Mouse (Mus musculus) left cerebral cortex, adult 18-20 months (tissue): ENCODE data around the gene Ascc1. TPM values are rescaled to one million over a fixed set of nuclear protein-coding genes. Genes with fewer than 3 reads are reported as not detected.
"Not testable (repeated sequence)": the region's sequence is repeated elsewhere in the genome, so short reads cannot be mapped to it uniquely, and the experiment has no call there.

ENCODE experiments used
- DNase-seq, 2 experiments: peaks; one replicate each; pipeline ENCODE4 v3.0.0; 2021 to 2022; ENCODE audit warnings: low spot score in 2 of 2, mixed read lengths in 1 of 2
- total RNA-seq, 2 experiments: library from RNA; stranded (reverse); gene quantifications; 2 replicates each; pipeline ENCODE4 v1.2.3; 2021

Ascc1 gene
- total RNA-seq, 2 experiments from 2014 or later = 14.1 to 14.8 TPM

GRCm38 (mm10) chr10:59974786-59975185 is 27.8 kb upstream of the Ascc1 start:
- no peak for DNase-seq

- DNase-seq = no peak
These were observed 25.5 kb upstream of the Ascc1 start for GRCm38 (mm10) chr10:59977141-59977540.

- no peak for DNase-seq
These were observed 24.8 kb upstream of the Ascc1 start for GRCm38 (mm10) chr10:59977715-59978343.

GRCm38 (mm10) chr10:59978401-59978800 is 24.2 kb upstream of the Ascc1 start:
- DNase-seq = no peak

- DNase-seq = peak in 1 of 2 experiments; percentile 20
These were observed 23.5 kb upstream of the Ascc1 start for GRCm38 (mm10) chr10:59978873-59979743.

GRCm38 (mm10) chr10:59980815-59981244 is 21.8 kb upstream of the Ascc1 start:
- DNase-seq = no peak

- DNase-seq = no peak
These were observed 21.3 kb upstream of the Ascc1 start for GRCm38 (mm10) chr10:59981336-59981735.

GRCm38 (mm10) chr10:59981792-59982191 is 20.8 kb upstream of the Ascc1 start:
- DNase-seq = no peak

GRCm38 (mm10) chr10:59982379-59982873 is 20.2 kb upstream of the Ascc1 start:
- no peak for DNase-seq

- no peak for DNase-seq
These were observed 14.6 kb upstream of the Ascc1 start for GRCm38 (mm10) chr10:59988036-59988435.

GRCm38 (mm10) chr10:59990393-59990792 is 12.2 kb upstream of the Ascc1 start:
- no peak for DNase-seq

GRCm38 (mm10) chr10:59991262-59991880 is 11.2 kb upstream of the Ascc1 start:
- DNase-seq = no peak

GRCm38 (mm10) chr10:59992024-59992423 is 10.6 kb upstream of the Ascc1 start:
- no peak for DNase-seq

GRCm38 (mm10) chr10:59993813-59994212 is 8.8 kb upstream of the Ascc1 start:
- DNase-seq = not testable (repeated sequence)

GRCm38 (mm10) chr10:59995889-59996288 is 6.7 kb upstream of the Ascc1 start:
- DNase-seq = no peak

- peak in 1 of 2 experiments; percentile 71 for DNase-seq
These were observed 5.0 kb upstream of the Ascc1 start for GRCm38 (mm10) chr10:59997591-59997990.

GRCm38 (mm10) chr10:59999057-59999456 is 3.5 kb upstream of the Ascc1 start:
- DNase-seq = no peak

GRCm38 (mm10) chr10:60001663-60002062 is 942 bp upstream of the Ascc1 start:
- DNase-seq = not testable (repeated sequence)

GRCm38 (mm10) chr10:60002203-60002602 is 402 bp upstream of the Ascc1 start:
- no peak for DNase-seq

GRCm38 (mm10) chr10:60003213-60003752 is 678 bp downstream of the Ascc1 start:
- no peak for DNase-seq

GRCm38 (mm10) chr10:60003847-60004246 is 1.2 kb downstream of the Ascc1 start:
- DNase-seq = no peak
